Mouse (Mus musculus) midbrain, postnatal 0 days (tissue): Measurements from ENCODE around the gene Tnip1. TPM values are rescaled to one million over a fixed set of nuclear protein-coding genes. Genes with fewer than 3 reads are reported as not detected.

Experiments
- ATAC-seq: fragments of 200-750 bp; cut with Nextera tagmentation; 2 replicates; pipeline ENCODE4 v1.8.0; 2017; ENCODE audit warnings: moderate number of reproducible peaks, mild to moderate bottlenecking, moderate TSS enrichment, moderate library complexity; ENCODE audit not compliant: low FRiP score
- DNase-seq: peaks from one replicate; pipeline ENCODE4 v3.0.0-alpha.2; 2015; ENCODE audit warnings: low spot score
- H3K27ac ChIP-seq: fragments of 300-500 bp; sonication (generic); 2 replicates; pipeline ENCODE4 v1.5.1; 2014; ENCODE audit warnings: low read depth, mild to moderate bottlenecking, low read length, mixed read lengths
- H3K27me3 ChIP-seq: fragments of 300-500 bp; sonication (generic); 2 replicates; pipeline ENCODE4 v1.6.1; 2014; ENCODE audit warnings: low read length, control low read depth, mixed read lengths; ENCODE audit not compliant: insufficient read depth
- H3K36me3 ChIP-seq: fragments of 300-500 bp; sonication (generic); 2 replicates; pipeline ENCODE4 v1.6.1; 2014; ENCODE audit warnings: low read length, control low read depth, mixed read lengths; ENCODE audit not compliant: insufficient read depth
- H3K4me1 ChIP-seq: fragments of 300-500 bp; sonication (generic); 2 replicates; pipeline ENCODE4 v1.6.1; 2014; ENCODE audit warnings: mild to moderate bottlenecking, control low read depth, antibody characterized with exemption, low read length, mixed read lengths; ENCODE audit not compliant: insufficient read depth
- H3K4me2 ChIP-seq: fragments of 300-500 bp; sonication (generic); 2 replicates; pipeline ENCODE4 v1.6.1; 2014; ENCODE audit warnings: low read depth, mild to moderate bottlenecking, low read length, mixed read lengths; ENCODE audit not compliant: poor library complexity, severe bottlenecking
- H3K4me3 ChIP-seq: fragments of 300-500 bp; sonication (generic); 2 replicates; pipeline ENCODE4 v1.5.1; 2014; ENCODE audit warnings: low read depth, mild to moderate bottlenecking, low read length, moderate library complexity
- H3K9ac ChIP-seq: fragments of 300-500 bp; sonication (generic); replicated peaks from 2 replicates; pipeline ENCODE4 v1.6.1; 2014; ENCODE audit warnings: mild to moderate bottlenecking, low read length, moderate library complexity, mixed read lengths; ENCODE audit not compliant: poor library complexity, severe bottlenecking
- H3K9me3 ChIP-seq: fragments of 300-500 bp; sonication (generic); 2 replicates; pipeline ENCODE4 v1.6.1; 2016; ENCODE audit warnings: low read length, control low read depth
- CTCF ChIP-seq: IDR thresholded peaks from 2 replicates; pipeline ENCODE4 v1.5.1; 2016; ENCODE audit warnings: antibody characterized with exemption, mild to moderate bottlenecking
- WGBS: fragments of 180-500 bp; shearing (Covaris S2); extraction: QIAGEN DNeasy Blood & Tissue Kit; methylation state at CpG from one replicate; pipeline ENCODE4 v1.1.7; 2014; 5-methylcytosine and 5-hydroxymethylcytosine counted together
- polyA plus RNA-seq: library from polyadenylated mRNA; unstranded; fragments of >200 nt; fragmentation: Nextera tagmentation; extraction: Ambion mirVana; gene quantifications from 2 replicates; pipeline ENCODE4 v1.2.1, GENCODE M21; 2015
- total RNA-seq: library from RNA; depleted of rRNA; stranded (reverse); fragments of >200 nt; gene quantifications from 2 replicates; pipeline ENCODE4 v1.2.3, GENCODE M21; 2014

The Tnip1 gene
- total and polyA plus RNA-seq, 2 experiments from 2014 or later = 17.2 to 19.2 TPM

DNA sequence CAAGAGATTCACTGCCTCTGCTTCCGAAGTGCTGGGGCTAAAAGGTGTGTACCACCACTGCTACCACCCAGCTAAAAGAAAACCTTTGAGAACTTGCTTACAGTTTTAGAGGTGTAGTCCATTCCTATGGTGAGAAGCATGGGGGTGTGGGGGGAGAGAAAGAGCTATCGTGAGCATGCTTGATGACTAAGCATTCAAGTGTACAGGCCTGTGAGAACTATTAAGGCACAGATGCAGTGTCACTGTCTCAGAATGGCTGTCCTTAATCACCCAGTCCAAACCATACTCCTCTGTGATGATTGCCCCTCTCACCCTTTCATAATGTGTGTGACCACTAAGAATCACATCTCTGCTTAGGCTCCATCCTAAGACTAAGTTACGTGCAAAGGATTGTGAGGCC lies 93.4 kb downstream of the Tnip1 start:
- H3K4me2 ChIP-seq = no peak overlapping the region
- peaks cover 34% of the 10 kb centered on the region for H3K36me3 ChIP-seq
- WGBS = 81% methylated on average over 3 of the region's 3 CpGs
- no peak for ATAC-seq
- H3K27me3 ChIP-seq = no peaks in the 10 kb centered on the region
- H3K27ac ChIP-seq = no peak overlapping the region
- no peak overlapping the region; the same call in 1 of the 2 replicates for H3K9ac ChIP-seq
- H3K9me3 ChIP-seq = no peaks in the 10 kb centered on the region
- peaks cover 8% of the 10 kb centered on the region; the same call in 1 of the 2 replicates for H3K4me1 ChIP-seq
- TF ChIP-seq CTCF = no peak
- no peak for DNase-seq
- H3K4me3 ChIP-seq = no peak overlapping the region

GRCm38 (mm10) chr11:54868445-54868844 lies 94.3 kb downstream of the Tnip1 start:
- Histone ChIP-seq H3K27me3 (no peaks in the 10 kb centered on the region), H3K9ac (0 out of 2 replicates have a peak overlapping the region, but pooled peaks have one; percentile 19), H3K4me1 (peaks cover 8% of the 10 kb centered on the region; the same call in 1 of the 2 replicates), H3K36me3 (peaks cover 26% of the 10 kb centered on the region), H3K4me3 (no peak overlapping the region), H3K27ac (no peak overlapping the region), H3K4me2 (peak overlapping the region; percentile 53), H3K9me3 (no peaks in the 10 kb centered on the region)
- WGBS = 69% methylated on average over 2 of the region's 2 CpGs
- TF ChIP-seq CTCF = no peak
- ATAC-seq (no peak), DNase-seq (no peak)

DNA sequence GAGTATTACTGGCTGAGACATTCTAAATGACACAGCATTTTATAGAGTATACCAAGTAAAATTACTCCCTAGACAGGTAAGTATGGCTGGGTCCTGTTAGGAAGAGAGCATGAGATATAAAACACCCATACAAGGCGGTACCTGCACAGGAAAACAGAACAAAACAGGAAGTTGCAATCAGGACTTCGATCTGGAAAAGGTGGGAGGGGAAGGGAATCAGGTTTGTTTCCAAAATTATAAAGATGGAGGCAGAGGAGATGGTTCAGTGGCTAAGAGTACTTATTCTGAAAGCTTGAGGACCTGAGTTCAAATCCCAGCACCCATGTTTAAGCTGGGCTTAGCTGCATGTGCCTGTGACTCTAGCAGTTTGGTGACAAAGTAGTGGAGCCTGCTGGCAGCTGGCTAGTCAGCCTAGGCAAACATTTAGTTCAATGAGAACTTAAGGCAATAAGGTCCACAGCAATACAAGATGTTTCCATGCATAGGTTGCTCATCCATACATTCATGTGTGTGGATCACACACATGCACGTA lies 94.7 kb downstream of the Tnip1 start:
- Histone ChIP-seq H3K4me3 (peak overlapping the region; percentile 92; the same call in 1 of the 2 replicates), H3K36me3 (peaks cover 23% of the 10 kb centered on the region), H3K27ac (no peak overlapping the region), H3K9ac (no peak overlapping the region), H3K27me3 (no peaks in the 10 kb centered on the region), H3K4me1 (peaks cover 8% of the 10 kb centered on the region; the same call in 1 of the 2 replicates), H3K9me3 (no peaks in the 10 kb centered on the region), H3K4me2 (peak overlapping the region; percentile 53)
- ATAC-seq = no peak
- DNase-seq = no peak
- no peak for TF ChIP-seq CTCF
- 88% methylated on average over 3 of the region's 3 CpGs for WGBS

GRCm38 (mm10) chr11:54867049-54867385 lies 95.7 kb downstream of the Tnip1 start:
- WGBS = 2% methylated on average over 5 of the region's 5 CpGs
- Histone ChIP-seq H3K36me3 (peaks cover 16% of the 10 kb centered on the region), H3K9ac (peak overlapping the region; percentile 98), H3K9me3 (no peaks in the 10 kb centered on the region), H3K4me2 (peak overlapping the region; percentile 53), H3K4me3 (peak overlapping the region; percentile 92), H3K4me1 (peaks cover 8% of the 10 kb centered on the region; the same call in 1 of the 2 replicates), H3K27ac (peak overlapping the region; percentile 89), H3K27me3 (no peaks in the 10 kb centered on the region)
- DNase-seq (no peak), ATAC-seq (no peak)
- no peak for TF ChIP-seq CTCF

DNA sequence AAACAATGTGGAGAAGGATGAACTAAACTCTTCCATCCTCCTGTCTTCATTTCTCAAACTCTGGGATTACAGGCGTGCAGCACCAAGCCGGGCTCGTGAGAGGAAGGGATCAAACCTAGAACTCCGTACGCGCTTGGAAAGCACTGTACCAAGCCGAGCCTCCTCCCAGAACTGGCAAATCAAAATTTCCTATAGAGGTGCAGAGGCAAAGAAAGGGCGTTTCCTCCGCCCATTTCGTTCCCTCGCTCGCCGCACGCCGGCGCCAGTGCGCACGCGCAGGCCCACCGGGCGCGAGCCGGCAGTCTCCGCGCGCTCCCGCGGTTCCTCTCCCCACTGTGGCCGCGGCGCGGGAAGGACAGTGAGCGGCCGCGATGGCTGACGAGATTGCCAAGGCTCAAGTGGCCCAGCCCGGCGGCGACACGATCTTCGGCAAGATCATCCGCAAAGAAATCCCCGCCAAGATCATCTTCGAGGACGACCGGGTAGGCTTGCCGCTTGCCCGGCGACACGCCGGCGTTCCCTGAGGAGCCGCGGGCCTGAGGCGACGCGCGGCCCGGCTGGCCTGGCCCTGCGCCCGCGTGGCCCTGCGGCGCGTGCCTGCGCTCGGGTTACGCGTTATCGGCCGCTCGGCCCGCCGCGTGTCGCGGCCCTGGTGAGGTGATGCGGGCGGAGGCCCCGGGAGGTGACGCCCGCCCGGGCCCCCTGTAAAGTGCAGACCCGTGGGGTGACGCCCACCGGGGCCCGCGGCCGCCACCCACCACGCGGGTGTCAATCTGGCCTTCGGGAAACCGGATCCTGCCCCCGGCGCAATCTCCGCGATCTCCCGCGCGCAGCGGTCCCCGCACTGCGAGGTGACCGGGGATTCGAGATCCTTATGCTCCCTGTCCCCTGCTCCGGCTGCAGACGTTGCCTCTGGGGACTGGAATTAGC lies 96.3 kb downstream of the Tnip1 start, which contains the start of gene Hint1:
TSS of gene Hint1 (plus strand) at position 265 of the 930 bp plus-strand sequence.
- Histone ChIP-seq H3K36me3 (peaks cover 10% of the 10 kb centered on the region), H3K27ac (peak within 1 kb of the TSS; percentile 89), H3K4me1 (peaks cover 8% of the 10 kb centered on the region; the same call in 1 of the 2 replicates), H3K9ac (peak within 1 kb of the TSS; percentile 98), H3K27me3 (no peaks in the 10 kb centered on the region), H3K4me3 (peak within 1 kb of the TSS; percentile 92), H3K4me2 (peak within 1 kb of the TSS; percentile 53), H3K9me3 (no peaks in the 10 kb centered on the region)
- peak; percentile 44 for TF ChIP-seq CTCF
- DNase-seq (peak; percentile 95), ATAC-seq (peak; percentile 84)
- WGBS = under 1% methylated on average over 94 of the region's 107 CpGs
